Mouse (Mus musculus) forebrain, embryonic 14.5 days (tissue): ENCODE results near the gene Fscn3. TPM values are rescaled to one million over a fixed set of nuclear protein-coding genes. Genes with fewer than 3 reads are reported as not detected.

ENCODE experiments used
- ATAC-seq: fragments of 200-750 bp; cut with Nextera tagmentation; 2 replicates; pipeline ENCODE4 v1.8.0; 2017; ENCODE audit warnings: mild to moderate bottlenecking, moderate library complexity
- DNase-seq: peaks from one replicate; pipeline ENCODE4 v3.0.0-alpha.2; 2015; ENCODE audit warnings: low spot score
- H3K27ac ChIP-seq: fragments of 300-500 bp; sonication (generic); 2 replicates; pipeline ENCODE4 v1.5.1; 2014; ENCODE audit warnings: low read depth, mild to moderate bottlenecking, control low read depth, low read length, moderate library complexity
- H3K27me3 ChIP-seq: fragments of 300-500 bp; sonication (generic); replicated peaks from 2 replicates; pipeline ENCODE4 v1.6.1; 2014; ENCODE audit warnings: low read length, control low read depth, mixed read lengths; ENCODE audit not compliant: control insufficient read depth, insufficient read depth
- H3K36me3 ChIP-seq: fragments of 300-500 bp; sonication (generic); 2 replicates; pipeline ENCODE4 v1.6.1; 2014; ENCODE audit warnings: low read length, control low read depth; ENCODE audit not compliant: control insufficient read depth, insufficient read depth
- H3K4me1 ChIP-seq: fragments of 300-500 bp; sonication (generic); 2 replicates; pipeline ENCODE4 v1.6.1; 2014; ENCODE audit warnings: antibody characterized with exemption, low read length, control low read depth; ENCODE audit not compliant: control insufficient read depth, insufficient read depth
- H3K4me2 ChIP-seq: fragments of 300-500 bp; sonication (generic); 2 replicates; pipeline ENCODE4 v1.6.1; 2014; ENCODE audit warnings: mild to moderate bottlenecking, control low read depth, low read length
- H3K4me3 ChIP-seq: fragments of 300-500 bp; sonication (generic); 2 replicates; pipeline ENCODE4 v1.5.1; 2014; ENCODE audit warnings: low read depth, low read length, control low read depth
- H3K9ac ChIP-seq: fragments of 300-500 bp; sonication (generic); 2 replicates; pipeline ENCODE4 v1.6.1; 2014; ENCODE audit warnings: mild to moderate bottlenecking, low read length, control low read depth, moderate library complexity
- H3K9me3 ChIP-seq: fragments of 300-500 bp; sonication (generic); replicated peaks from 2 replicates; pipeline ENCODE4 v1.6.1; 2016; ENCODE audit warnings: low read length, control low read depth, mixed read lengths; ENCODE audit not compliant: control insufficient read depth
- whole genome bisulfite sequencing: fragments of 180-500 bp; shearing (Covaris S2); extraction: QIAGEN DNeasy Blood & Tissue Kit; methylation state at CpG from one replicate; pipeline ENCODE4 v1.1.7; 2014; 5-methylcytosine and 5-hydroxymethylcytosine counted together
- polyA plus RNA-seq: library from polyadenylated mRNA; unstranded; fragments of >200 nt; fragmentation: Nextera tagmentation; extraction: Ambion mirVana; gene quantifications from 2 replicates; pipeline ENCODE4 v1.2.1, GENCODE M21; 2014

Gene Fscn3
- polyA plus RNA-seq = not detected in 2 replicates

- Histone ChIP-seq H3K27ac (no peak within 1 kb of the TSS), H3K36me3 (peaks cover 18% of the 10 kb centered on the region), H3K4me2 (no peak within 1 kb of the TSS), H3K9ac (no peak within 1 kb of the TSS), H3K4me1 (peaks cover 10% of the 10 kb centered on the region), H3K4me3 (no peak within 1 kb of the TSS), H3K27me3 (no peaks in the 10 kb centered on the region), H3K9me3 (no peaks in the 10 kb centered on the region)
- WGBS = 78% methylated on average over 3 of the region's 3 CpGs
- no peak for DNase-seq
- no peak for ATAC-seq
Observed at GRCm38 (mm10) chr6:28427096-28427839, at the start of gene Fscn3. TSS of gene Fscn3 (plus strand) at chr6:28427789.

- 65% methylated on average over 4 of the region's 4 CpGs for WGBS
- Histone ChIP-seq H3K9me3 (no peaks in the 10 kb centered on the region), H3K4me1 (no peaks in the 10 kb centered on the region), H3K9ac (no peak overlapping the region), H3K4me3 (no peak overlapping the region), H3K27me3 (no peaks in the 10 kb centered on the region), H3K4me2 (no peak overlapping the region), H3K36me3 (no peaks in the 10 kb centered on the region), H3K27ac (no peak overlapping the region)
- no peak for ATAC-seq
- DNase-seq = no peak
Observed at GRCm38 (mm10) chr6:28381983-28382382, 45.6 kb upstream of the Fscn3 start.

- H3K4me2 ChIP-seq = no peak overlapping the region
- no peak overlapping the region for H3K4me3 ChIP-seq
- H3K9me3 ChIP-seq = no peaks in the 10 kb centered on the region
- whole genome bisulfite sequencing = 88% methylated on average over 3 of the region's 3 CpGs
- ATAC-seq = no peak
- no peaks in the 10 kb centered on the region for H3K4me1 ChIP-seq
- H3K36me3 ChIP-seq = no peaks in the 10 kb centered on the region
- no peaks in the 10 kb centered on the region for H3K27me3 ChIP-seq
- DNase-seq = no peak
- H3K9ac ChIP-seq = no peak overlapping the region
- no peak overlapping the region for H3K27ac ChIP-seq
Observed at GRCm38 (mm10) chr6:28385169-28385568, 42.4 kb upstream of the Fscn3 start.

- Histone ChIP-seq H3K36me3 (no peaks in the 10 kb centered on the region), H3K4me2 (no peak overlapping the region), H3K27me3 (no peaks in the 10 kb centered on the region), H3K9ac (no peak overlapping the region), H3K4me1 (no peaks in the 10 kb centered on the region), H3K9me3 (no peaks in the 10 kb centered on the region), H3K4me3 (no peak overlapping the region), H3K27ac (no peak overlapping the region)
- no peak for ATAC-seq
- DNase-seq = no peak
- 93% methylated on average over 3 of the region's 3 CpGs for WGBS
Observed at GRCm38 (mm10) chr6:28389038-28389437, 38.6 kb upstream of the Fscn3 start.

- Histone ChIP-seq H3K4me3 (peak overlapping the region; percentile 43), H3K4me1 (peaks cover 12% of the 10 kb centered on the region), H3K36me3 (no peaks in the 10 kb centered on the region), H3K9ac (peak overlapping the region; percentile 66), H3K9me3 (0 out of 2 replicates have a peak, but pooled peaks cover 3% of the 10 kb centered on the region), H3K27ac (no peak overlapping the region; the same call in 1 of the 2 replicates), H3K4me2 (peak overlapping the region; percentile 81), H3K27me3 (peaks cover 6% of the 10 kb centered on the region; the same call in 1 of the 2 replicates)
- DNase-seq (no peak), ATAC-seq (peak; percentile 66)
- WGBS = 5% methylated on average over 15 of the region's 15 CpGs
Observed at GRCm38 (mm10) chr6:28396051-28396852, 31.3 kb upstream of the Fscn3 start.

- peak overlapping the region; percentile 43 for H3K4me3 ChIP-seq
- under 1% methylated on average over 19 of the region's 19 CpGs for WGBS
- H3K4me2 ChIP-seq = peak overlapping the region; percentile 81
- H3K36me3 ChIP-seq = no peaks in the 10 kb centered on the region
- H3K4me1 ChIP-seq = peaks cover 12% of the 10 kb centered on the region
- peak; percentile 88 for DNase-seq
- 0 out of 2 replicates have a peak, but pooled peaks cover 3% of the 10 kb centered on the region for H3K9me3 ChIP-seq
- H3K9ac ChIP-seq = peak overlapping the region; percentile 66
- ATAC-seq = peak; percentile 76
- peaks cover 6% of the 10 kb centered on the region; the same call in 1 of the 2 replicates for H3K27me3 ChIP-seq
- peak overlapping the region; percentile 76 for H3K27ac ChIP-seq
Observed at GRCm38 (mm10) chr6:28396853-28397457, 30.6 kb upstream of the Fscn3 start.

- WGBS = under 1% methylated on average over 33 of the region's 33 CpGs
- peak within 1 kb of the TSS; percentile 81 for H3K4me2 ChIP-seq
- 0 out of 2 replicates have a peak, but pooled peaks cover 3% of the 10 kb centered on the region for H3K9me3 ChIP-seq
- H3K9ac ChIP-seq = peak within 1 kb of the TSS; percentile 66
- peaks cover 6% of the 10 kb centered on the region; the same call in 1 of the 2 replicates for H3K27me3 ChIP-seq
- no peaks in the 10 kb centered on the region for H3K36me3 ChIP-seq
- ATAC-seq = peak; percentile 64
- peak within 1 kb of the TSS; percentile 76 for H3K27ac ChIP-seq
- H3K4me3 ChIP-seq = peak within 1 kb of the TSS; percentile 43
- DNase-seq = peak; percentile 72
- H3K4me1 ChIP-seq = peaks cover 12% of the 10 kb centered on the region
Observed at GRCm38 (mm10) chr6:28397681-28398203, 29.8 kb upstream of the Fscn3 start, which contains the start of gene Zfp800. TSS of gene Zfp800 (minus strand) at chr6:28398005.

GRCm38 (mm10) chr6:28398726-28399125 is 28.9 kb upstream of the Fscn3 start:
- no peak overlapping the region for H3K4me3 ChIP-seq
- DNase-seq (no peak), ATAC-seq (no peak)
- peaks cover 12% of the 10 kb centered on the region for H3K4me1 ChIP-seq
- WGBS = 81% methylated on average over 3 of the region's 3 CpGs
- peaks cover 6% of the 10 kb centered on the region; the same call in 1 of the 2 replicates for H3K27me3 ChIP-seq
- no peaks in the 10 kb centered on the region for H3K36me3 ChIP-seq
- no peak overlapping the region for H3K4me2 ChIP-seq
- 0 out of 2 replicates have a peak, but pooled peaks cover 3% of the 10 kb centered on the region for H3K9me3 ChIP-seq
- H3K27ac ChIP-seq = no peak overlapping the region
- no peak overlapping the region for H3K9ac ChIP-seq
